Mouse (Mus musculus) brown adipose tissue, adult 24 weeks (tissue): ENCODE results near the gene Ntn3. TPM values are rescaled to one million over a fixed set of nuclear protein-coding genes. Genes with fewer than 3 reads are reported as not detected.

Experiments
- H3K27ac ChIP-seq: fragments of 200-500 bp; replicated peaks from 2 replicates; pipeline ENCODE4 v1.5.1; 2012; ENCODE audit warnings: low read depth, mild to moderate bottlenecking, low read length
- H3K4me1 ChIP-seq: fragments of 200-500 bp; 2 replicates; pipeline ENCODE4 v1.6.1; 2012; ENCODE audit warnings: low read length, mixed read lengths; ENCODE audit not compliant: control insufficient read depth, insufficient read depth, insufficient read length
- H3K4me3 ChIP-seq: fragments of 200-500 bp; 2 replicates; pipeline ENCODE4 v1.5.1; 2012; ENCODE audit warnings: low read depth, mild to moderate bottlenecking, low read length, moderate library complexity; ENCODE audit not compliant: insufficient read depth
- polyA plus RNA-seq: library from polyadenylated mRNA; stranded (reverse); fragments of >200 nt; gene quantifications from 2 replicates; pipeline ENCODE4 v1.2.4, GENCODE M21; 2012; ENCODE audit not compliant: missing spikeins, insufficient read depth, insufficient read length

Gene Ntn3
- polyA plus RNA-seq, 1 experiment: 0.52 TPM

DNA sequence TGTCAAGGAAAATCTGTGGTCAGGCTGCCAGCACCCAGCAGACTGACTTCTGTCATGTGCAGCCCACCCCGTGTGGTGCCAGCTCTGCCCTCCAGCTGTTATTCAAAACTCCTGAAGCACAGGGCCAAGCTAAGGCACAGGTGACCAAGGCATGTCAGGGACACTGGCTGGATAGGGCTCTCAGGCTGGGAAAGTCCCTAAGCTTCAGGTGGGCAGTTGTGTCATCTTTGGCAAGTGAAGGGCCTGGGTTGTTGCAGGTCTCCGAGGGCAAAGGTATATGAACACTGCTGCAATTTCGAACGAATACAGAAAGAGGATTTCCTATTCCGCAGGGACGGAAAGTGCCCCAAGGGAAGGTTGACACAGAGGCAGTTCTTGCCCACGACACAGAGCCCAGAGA is 4.5 kb downstream of the Ntn3 start:
- Histone ChIP-seq H3K4me1 (peaks cover 12% of the 10 kb centered on the region), H3K4me3 (peak overlapping the region; percentile 58), H3K27ac (no peak overlapping the region)

DNA sequence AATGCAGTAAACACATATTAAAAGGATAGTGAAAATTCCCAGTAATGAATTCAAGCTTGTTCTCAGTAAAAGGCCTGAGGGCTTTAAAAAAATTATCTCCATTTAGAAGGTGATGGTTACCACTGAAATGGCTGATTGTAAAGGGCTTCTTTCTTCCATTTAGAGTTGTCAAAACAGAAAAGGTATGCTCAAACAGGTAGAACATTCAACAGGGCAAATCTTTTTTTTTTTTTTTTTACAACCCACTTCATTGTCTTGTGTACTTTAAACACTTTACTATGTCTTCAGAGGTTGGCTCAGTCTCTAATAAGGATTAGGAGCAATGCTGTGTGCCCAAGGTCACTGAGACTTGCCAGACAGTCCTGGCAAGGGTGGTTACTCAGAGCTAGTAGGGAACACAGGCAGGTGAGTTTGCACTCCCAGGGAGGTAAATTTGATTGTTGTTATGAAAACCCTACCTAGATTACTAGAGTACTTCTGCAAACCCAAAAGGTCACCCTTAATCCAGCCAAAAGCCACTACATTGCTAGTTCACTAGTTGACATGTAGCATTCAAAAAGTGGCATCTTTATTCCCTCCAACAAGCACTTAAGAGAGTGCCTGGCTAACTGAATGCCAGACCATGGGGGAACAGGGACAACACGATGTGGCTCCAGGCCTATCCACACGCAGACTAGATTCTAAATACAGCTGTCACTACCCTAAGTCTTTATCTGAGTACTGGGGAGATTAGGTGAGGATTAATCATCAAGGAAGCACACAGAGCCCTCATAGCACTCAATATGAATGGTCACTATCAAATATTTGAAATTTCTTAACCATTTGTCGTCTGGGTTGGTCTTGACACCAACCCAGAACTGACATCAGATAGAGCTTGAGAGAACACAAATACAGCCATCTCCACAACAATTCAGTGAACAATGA is 5.5 kb downstream of the Ntn3 start:
- no peak overlapping the region for H3K27ac ChIP-seq
- H3K4me1 ChIP-seq: peaks cover 12% of the 10 kb centered on the region
- H3K4me3 ChIP-seq: 0 out of 2 replicates have a peak overlapping the region, but pooled peaks have one; percentile 58

- peaks cover 7% of the 10 kb centered on the region for H3K4me1 ChIP-seq
- H3K27ac ChIP-seq: no peak overlapping the region
- H3K4me3 ChIP-seq: no peak overlapping the region
These were observed 6.3 kb downstream of the Ntn3 start for GRCm38 (mm10) chr17:24203068-24203467.

- no peak overlapping the region for H3K27ac ChIP-seq
- peaks cover 7% of the 10 kb centered on the region for H3K4me1 ChIP-seq
- H3K4me3 ChIP-seq: no peak overlapping the region
These were observed 8.2 kb downstream of the Ntn3 start for GRCm38 (mm10) chr17:24201092-24201491.

- H3K4me1 ChIP-seq: peaks cover 11% of the 10 kb centered on the region
- no peak overlapping the region for H3K27ac ChIP-seq
- no peak overlapping the region for H3K4me3 ChIP-seq
These were observed 9.6 kb downstream of the Ntn3 start for GRCm38 (mm10) chr17:24199741-24200140.

GRCm38 (mm10) chr17:24199252-24199651 is 10.1 kb downstream of the Ntn3 start:
- no peak overlapping the region for H3K4me3 ChIP-seq

GRCm38 (mm10) chr17:24197032-24197824 is 12.1 kb downstream of the Ntn3 start:
- Histone ChIP-seq H3K27ac (no peak overlapping the region), H3K4me3 (no peak overlapping the region), H3K4me1 (0 out of 2 replicates have a peak, but pooled peaks cover 8% of the 10 kb centered on the region)

More at GRCm38 (mm10) chr17:24199252-24199651, 10.1 kb downstream of the Ntn3 start:
- H3K4me1 ChIP-seq: 0 out of 2 replicates have a peak, but pooled peaks cover 8% of the 10 kb centered on the region
- no peak overlapping the region for H3K27ac ChIP-seq

DNA sequence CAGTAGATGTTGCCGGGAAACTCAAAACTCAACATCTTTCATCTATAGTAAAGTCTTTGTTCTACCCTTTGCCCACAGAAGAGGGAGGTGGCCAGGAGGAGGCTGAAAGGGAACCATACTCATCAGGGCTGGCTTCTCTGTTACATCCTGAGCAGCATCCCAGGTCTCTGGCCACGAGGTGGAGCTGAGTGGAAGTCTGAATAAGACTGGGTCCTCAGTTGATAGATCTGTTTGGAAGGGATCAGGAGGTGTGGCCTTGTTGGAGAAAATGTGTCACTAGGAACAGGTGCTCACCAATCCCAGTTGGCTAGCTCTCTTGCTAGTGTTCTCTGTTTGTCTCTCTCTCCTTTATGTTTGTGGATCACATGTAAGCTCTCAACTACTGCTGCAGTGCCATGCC is 14.0 kb downstream of the Ntn3 start:
- Histone ChIP-seq H3K4me1 (0 out of 2 replicates have a peak, but pooled peaks cover 8% of the 10 kb centered on the region), H3K27ac (no peak overlapping the region), H3K4me3 (no peak overlapping the region)

- no peak overlapping the region for H3K4me3 ChIP-seq
- 0 out of 2 replicates have a peak, but pooled peaks cover 8% of the 10 kb centered on the region for H3K4me1 ChIP-seq
- no peak overlapping the region for H3K27ac ChIP-seq
These were observed 15.6 kb downstream of the Ntn3 start for GRCm38 (mm10) chr17:24193769-24194168.

- H3K4me3 ChIP-seq: no peak overlapping the region
- H3K4me1 ChIP-seq: 0 out of 2 replicates have a peak, but pooled peaks cover 8% of the 10 kb centered on the region
- H3K27ac ChIP-seq: no peak overlapping the region
These were observed 16.1 kb downstream of the Ntn3 start for GRCm38 (mm10) chr17:24193268-24193667.

DNA sequence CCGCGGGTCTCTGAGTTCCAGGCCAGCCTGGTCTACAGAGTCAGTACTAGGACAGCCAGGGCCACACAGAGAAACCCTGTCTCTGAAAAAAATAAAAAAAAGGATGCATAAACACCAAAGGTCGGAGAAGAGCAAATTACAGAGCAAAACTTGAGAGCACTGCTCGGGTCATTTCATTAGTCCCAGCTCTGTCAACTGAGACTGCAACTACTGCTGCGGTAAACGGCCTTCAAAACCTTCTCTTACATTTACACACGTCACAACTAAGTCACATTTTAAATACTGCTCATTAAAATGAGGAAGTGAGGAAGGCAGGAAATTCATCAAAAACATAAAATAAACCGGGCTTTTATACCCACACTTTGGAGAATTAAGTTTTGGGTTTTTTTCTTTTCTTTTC is 16.5 kb downstream of the Ntn3 start:
- H3K4me1 ChIP-seq: 0 out of 2 replicates have a peak, but pooled peaks cover 8% of the 10 kb centered on the region
- H3K27ac ChIP-seq: no peak overlapping the region

DNA sequence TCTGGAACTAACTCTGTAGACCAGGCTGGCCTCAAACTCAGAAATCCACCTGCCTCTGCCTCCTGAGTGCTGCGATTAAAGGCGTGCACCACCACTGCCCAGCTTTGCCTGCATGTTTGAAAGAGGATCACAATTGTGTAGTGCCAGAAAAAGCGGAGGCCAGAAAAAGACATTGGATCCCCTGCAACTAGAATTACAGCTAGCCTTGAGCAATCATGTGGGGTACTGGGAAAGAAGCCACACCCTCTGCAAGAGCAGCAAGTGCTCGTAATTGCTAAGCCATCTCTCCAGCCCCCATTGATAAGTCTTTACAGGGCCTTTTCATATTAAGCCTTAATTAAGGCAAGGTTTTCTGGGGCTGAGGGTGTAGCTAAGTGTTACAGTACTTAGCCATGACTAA is 17.9 kb downstream of the Ntn3 start:
- Histone ChIP-seq H3K4me3 (no peak overlapping the region), H3K4me1 (0 out of 2 replicates have a peak, but pooled peaks cover 8% of the 10 kb centered on the region), H3K27ac (no peak overlapping the region)

More for the DNA sequence above, 16.5 kb downstream of the Ntn3 start:
- H3K4me3 ChIP-seq: no peak overlapping the region

GRCm38 (mm10) chr17:24190934-24191333 is 18.4 kb downstream of the Ntn3 start:
- no peak overlapping the region for H3K27ac ChIP-seq
- 0 out of 2 replicates have a peak, but pooled peaks cover 8% of the 10 kb centered on the region for H3K4me1 ChIP-seq
- no peak overlapping the region for H3K4me3 ChIP-seq

DNA sequence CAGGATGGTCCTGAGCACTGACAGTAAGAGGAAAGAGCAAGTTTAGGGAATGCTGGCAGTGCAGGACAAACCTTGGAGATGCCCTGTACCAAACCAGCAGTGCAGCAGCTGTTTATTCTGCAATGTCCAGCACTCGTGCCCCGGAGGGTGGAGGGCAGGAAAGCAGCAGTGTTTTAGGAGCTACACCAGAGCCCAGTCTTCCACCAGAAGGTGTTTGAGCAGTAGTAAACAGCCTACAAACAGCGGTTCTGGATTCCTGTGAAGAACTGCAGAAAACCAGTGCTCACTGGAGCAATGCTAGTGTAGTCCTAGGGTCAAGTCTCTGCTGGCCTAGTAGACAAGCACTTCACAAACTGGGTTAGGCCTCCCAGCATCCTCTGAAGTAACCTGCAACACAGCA is 35.1 kb downstream of the Ntn3 start:
- Histone ChIP-seq H3K4me1 (no peaks in the 10 kb centered on the region), H3K4me3 (no peak overlapping the region), H3K27ac (no peak overlapping the region)

- Histone ChIP-seq H3K27ac (no peak overlapping the region), H3K4me3 (no peak overlapping the region), H3K4me1 (no peaks in the 10 kb centered on the region)
These were observed 35.9 kb downstream of the Ntn3 start for GRCm38 (mm10) chr17:24173423-24173822.
